Mouse (Mus musculus): ENCODE measurements at regions not wholly inside any gene's neighbourhood (a gene's known extent, or its start where the extent isn't known, plus 50 kb on each side); places are given as distances from the start of the nearest gene placed in this dataset.

DNA sequence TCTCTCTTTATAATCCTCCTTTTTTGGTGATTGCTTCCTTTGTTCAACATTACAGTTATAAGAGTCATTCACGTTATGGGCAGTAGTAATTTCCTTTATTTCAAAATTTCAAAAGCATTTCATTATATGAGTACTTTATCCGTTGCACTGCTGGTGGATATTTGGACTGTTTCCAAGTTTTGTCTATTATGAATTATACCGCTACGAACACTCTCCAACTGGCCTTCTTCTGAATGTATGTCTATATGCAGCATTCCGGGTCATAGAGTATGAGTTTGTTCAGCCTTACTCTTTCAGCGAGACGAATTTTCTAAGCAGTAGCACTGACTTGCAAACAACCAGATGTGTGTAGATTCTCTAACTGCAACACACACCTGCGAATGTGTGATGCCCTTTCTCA is 57.8 kb downstream of the Dusp6 start:
- no peaks in the 10 kb centered on the region for H3K79me2 ChIP-seq (ENCODE audit: control insufficient read depth, insufficient read depth)
- H3K36me3 ChIP-seq (ENCODE audit: control insufficient read depth, insufficient read depth): no peaks in the 10 kb centered on the region
- H3ac ChIP-seq (ENCODE audit: control insufficient read depth, insufficient read length, low read depth): no peak overlapping the region
- H3K27me3 ChIP-seq (ENCODE audit: control insufficient read depth, insufficient read depth, insufficient read length): no peaks in the 10 kb centered on the region
- TF ChIP-seq CTCF (IDR thresholded peaks at IDR 0.05; ENCODE audit: control insufficient read depth, insufficient read depth, insufficient read length): no peak
- TF ChIP-seq USF1 (IDR thresholded peaks at IDR 0.05; ENCODE audit: low read depth): no peak
- no peak for TF ChIP-seq MAX (IDR thresholded peaks at IDR 0.05)
- no peak for TF ChIP-seq MYOD1 (IDR thresholded peaks at IDR 0.05; ENCODE audit: control insufficient read depth, insufficient read length, low read depth)
- TF ChIP-seq FOSL1 (IDR thresholded peaks at IDR 0.05; ENCODE audit: insufficient read depth, low read length, poor library complexity, severe bottlenecking): no peak
- no peak for TF ChIP-seq MYOG (IDR thresholded peaks at IDR 0.05; ENCODE audit: control insufficient read depth, extremely low read depth, insufficient read length)
- no peak for TF ChIP-seq CEBPB (IDR thresholded peaks at IDR 0.05; ENCODE audit: low read depth)
- no peak overlapping the region for H3K4me3 ChIP-seq (ENCODE audit: insufficient read depth, poor library complexity, severe bottlenecking)
- H3K79me3 ChIP-seq (ENCODE audit: low read depth): no peaks in the 10 kb centered on the region

DNA sequence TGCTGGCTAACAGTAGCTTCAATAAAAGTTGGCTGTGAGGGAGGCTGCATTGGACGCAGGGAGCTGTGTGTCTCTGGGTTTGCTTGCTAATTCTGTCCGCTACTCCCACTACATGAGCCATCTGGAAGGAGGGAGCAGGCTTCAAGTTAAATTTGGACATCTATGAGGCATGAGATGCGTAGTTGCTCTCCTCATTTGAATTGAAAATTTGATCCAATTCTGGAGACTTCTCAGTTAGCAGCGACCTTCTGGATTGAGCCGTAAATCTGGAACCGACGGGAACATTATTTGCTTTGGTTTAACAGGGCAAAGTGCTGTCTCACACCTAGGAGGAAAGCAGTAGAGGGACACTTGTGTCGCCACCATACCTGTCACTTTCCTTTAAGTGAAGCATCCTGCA is 60.3 kb downstream of the Dusp6 start:
- H3ac ChIP-seq (ENCODE audit: control insufficient read depth, insufficient read length, low read depth): no peak overlapping the region
- H3K4me3 ChIP-seq (ENCODE audit: insufficient read depth, poor library complexity, severe bottlenecking): no peak overlapping the region
- no peaks in the 10 kb centered on the region for H3K79me2 ChIP-seq (ENCODE audit: control insufficient read depth, insufficient read depth)
- H3K79me3 ChIP-seq (ENCODE audit: low read depth): no peaks in the 10 kb centered on the region
- H3K36me3 ChIP-seq (ENCODE audit: control insufficient read depth, insufficient read depth): no peaks in the 10 kb centered on the region
- no peaks in the 10 kb centered on the region for H3K27me3 ChIP-seq (ENCODE audit: control insufficient read depth, insufficient read depth, insufficient read length)
- TF ChIP-seq MYOD1 (IDR thresholded peaks at IDR 0.05; ENCODE audit: control insufficient read depth, insufficient read length, low read depth) (no peak), USF1 (IDR thresholded peaks at IDR 0.05; ENCODE audit: low read depth) (no peak), MAX (IDR thresholded peaks at IDR 0.05) (no peak), MYOG (IDR thresholded peaks at IDR 0.05; ENCODE audit: control insufficient read depth, extremely low read depth, insufficient read length) (no peak), CEBPB (IDR thresholded peaks at IDR 0.05; ENCODE audit: low read depth) (no peak), FOSL1 (IDR thresholded peaks at IDR 0.05; ENCODE audit: insufficient read depth, low read length, poor library complexity, severe bottlenecking) (no peak), CTCF (IDR thresholded peaks at IDR 0.05; ENCODE audit: control insufficient read depth, insufficient read depth, insufficient read length) (no peak)

DNA sequence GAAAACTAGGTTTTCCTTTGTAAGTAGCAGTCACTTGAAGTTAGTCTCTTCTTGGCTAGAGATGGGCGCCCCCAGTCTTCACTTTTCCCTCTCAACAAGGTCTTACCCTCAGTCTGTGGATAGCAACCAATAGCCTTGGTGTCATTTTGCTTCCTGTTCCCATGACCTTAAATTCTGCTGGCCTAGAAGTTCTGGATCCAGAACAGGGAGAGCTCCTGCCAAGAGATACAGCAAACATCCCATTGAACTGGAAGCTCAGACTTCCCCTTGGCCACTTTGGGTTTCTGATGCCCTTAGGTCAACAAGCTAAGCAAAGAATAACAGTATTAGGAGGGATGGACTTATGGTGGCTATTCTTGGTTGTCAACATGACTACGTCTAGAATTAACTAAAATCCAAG is 64.5 kb downstream of the Dusp6 start:
- Histone ChIP-seq H3ac (ENCODE audit: control insufficient read depth, insufficient read length, low read depth) (no peak overlapping the region), H3K4me3 (ENCODE audit: insufficient read depth, poor library complexity, severe bottlenecking) (no peak overlapping the region), H3K79me2 (ENCODE audit: control insufficient read depth, insufficient read depth) (no peaks in the 10 kb centered on the region), H3K27me3 (ENCODE audit: control insufficient read depth, insufficient read depth, insufficient read length) (no peaks in the 10 kb centered on the region), H3K36me3 (ENCODE audit: control insufficient read depth, insufficient read depth) (no peaks in the 10 kb centered on the region), H3K79me3 (ENCODE audit: low read depth) (no peaks in the 10 kb centered on the region)
- TF ChIP-seq MYOD1 (IDR thresholded peaks at IDR 0.05; ENCODE audit: control insufficient read depth, insufficient read length, low read depth): no peak
- no peak for TF ChIP-seq USF1 (IDR thresholded peaks at IDR 0.05; ENCODE audit: low read depth)
- TF ChIP-seq CEBPB (IDR thresholded peaks at IDR 0.05; ENCODE audit: low read depth): no peak
- no peak for TF ChIP-seq MYOG (IDR thresholded peaks at IDR 0.05; ENCODE audit: control insufficient read depth, extremely low read depth, insufficient read length)
- TF ChIP-seq FOSL1 (IDR thresholded peaks at IDR 0.05; ENCODE audit: insufficient read depth, low read length, poor library complexity, severe bottlenecking): no peak
- no peak for TF ChIP-seq MAX (IDR thresholded peaks at IDR 0.05)
- no peak for TF ChIP-seq CTCF (IDR thresholded peaks at IDR 0.05; ENCODE audit: control insufficient read depth, insufficient read depth, insufficient read length)

- Histone ChIP-seq H3K79me3 (ENCODE audit: low read depth) (no peaks in the 10 kb centered on the region), H3K79me2 (ENCODE audit: control insufficient read depth, insufficient read depth) (no peaks in the 10 kb centered on the region), H3K27me3 (ENCODE audit: control insufficient read depth, insufficient read depth, insufficient read length) (no peaks in the 10 kb centered on the region), H3K36me3 (ENCODE audit: control insufficient read depth, insufficient read depth) (no peaks in the 10 kb centered on the region), H3ac (ENCODE audit: control insufficient read depth, insufficient read length, low read depth) (no peak overlapping the region), H3K4me3 (ENCODE audit: insufficient read depth, poor library complexity, severe bottlenecking) (no peak overlapping the region)
- TF ChIP-seq CTCF (IDR thresholded peaks at IDR 0.05; ENCODE audit: control insufficient read depth, insufficient read depth, insufficient read length) (no peak), CEBPB (IDR thresholded peaks at IDR 0.05; ENCODE audit: low read depth) (no peak), MAX (IDR thresholded peaks at IDR 0.05) (no peak), USF1 (IDR thresholded peaks at IDR 0.05; ENCODE audit: low read depth) (no peak), MYOD1 (IDR thresholded peaks at IDR 0.05; ENCODE audit: control insufficient read depth, insufficient read length, low read depth) (no peak), MYOG (IDR thresholded peaks at IDR 0.05; ENCODE audit: control insufficient read depth, extremely low read depth, insufficient read length) (no peak), FOSL1 (IDR thresholded peaks at IDR 0.05; ENCODE audit: insufficient read depth, low read length, poor library complexity, severe bottlenecking) (no peak)
Measured at GRCm38 (mm10) chr10:99328568-99328967, 65.5 kb downstream of the Dusp6 start.

DNA sequence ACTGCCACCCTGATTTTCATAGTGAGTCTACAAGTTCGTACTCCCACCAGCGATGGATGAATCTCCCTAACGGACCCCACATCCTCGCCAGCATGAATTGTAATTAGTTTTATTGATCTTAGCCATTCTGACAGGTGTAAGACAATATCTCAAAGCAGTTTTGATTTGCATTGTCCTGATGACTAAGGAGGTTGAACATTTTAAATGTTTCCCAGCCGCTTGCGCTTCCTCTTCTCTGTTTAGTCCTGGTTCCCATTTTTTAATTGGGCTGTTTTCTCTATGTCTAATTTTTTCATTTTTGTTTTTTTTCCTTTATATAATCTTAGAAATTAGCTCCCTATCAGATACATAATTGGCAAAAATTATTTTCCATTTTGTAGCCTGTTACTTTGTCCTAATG is 66.4 kb downstream of the Dusp6 start:
- H3K36me3 ChIP-seq (ENCODE audit: control insufficient read depth, insufficient read depth): no peaks in the 10 kb centered on the region
- H3K79me3 ChIP-seq (ENCODE audit: low read depth): no peaks in the 10 kb centered on the region
- no peaks in the 10 kb centered on the region for H3K79me2 ChIP-seq (ENCODE audit: control insufficient read depth, insufficient read depth)
- H3K27me3 ChIP-seq (ENCODE audit: control insufficient read depth, insufficient read depth, insufficient read length): no peaks in the 10 kb centered on the region
- no peak overlapping the region for H3ac ChIP-seq (ENCODE audit: control insufficient read depth, insufficient read length, low read depth)
- TF ChIP-seq MAX (IDR thresholded peaks at IDR 0.05) (no peak), MYOG (IDR thresholded peaks at IDR 0.05; ENCODE audit: control insufficient read depth, extremely low read depth, insufficient read length) (no peak), CTCF (IDR thresholded peaks at IDR 0.05; ENCODE audit: control insufficient read depth, insufficient read depth, insufficient read length) (no peak), CEBPB (IDR thresholded peaks at IDR 0.05; ENCODE audit: low read depth) (no peak), MYOD1 (IDR thresholded peaks at IDR 0.05; ENCODE audit: control insufficient read depth, insufficient read length, low read depth) (no peak), USF1 (IDR thresholded peaks at IDR 0.05; ENCODE audit: low read depth) (no peak), FOSL1 (IDR thresholded peaks at IDR 0.05; ENCODE audit: insufficient read depth, low read length, poor library complexity, severe bottlenecking) (no peak)
- no peak overlapping the region for H3K4me3 ChIP-seq (ENCODE audit: insufficient read depth, poor library complexity, severe bottlenecking)

DNA sequence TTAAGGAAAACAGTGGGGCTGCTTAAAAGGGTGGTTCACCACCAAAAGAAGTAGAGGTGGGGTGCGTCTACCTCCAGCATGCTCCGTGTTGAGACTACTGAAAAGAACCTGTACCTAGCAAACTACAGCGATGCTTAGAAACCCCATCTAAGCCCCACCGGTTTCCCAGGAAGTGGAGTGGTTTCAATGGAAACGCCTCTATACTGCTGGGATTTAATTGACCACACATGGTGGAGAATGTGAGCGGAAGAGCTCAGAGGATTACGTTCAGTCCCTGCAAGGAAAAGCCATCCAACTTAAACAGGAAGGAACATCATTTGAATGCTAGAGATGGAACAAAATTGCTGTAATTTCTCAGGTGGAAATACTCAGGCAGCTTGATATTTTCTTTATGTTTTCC is 67.5 kb downstream of the Dusp6 start:
- Histone ChIP-seq H3K79me2 (ENCODE audit: control insufficient read depth, insufficient read depth) (no peaks in the 10 kb centered on the region), H3K79me3 (ENCODE audit: low read depth) (no peaks in the 10 kb centered on the region), H3K4me3 (ENCODE audit: insufficient read depth, poor library complexity, severe bottlenecking) (no peak overlapping the region), H3K36me3 (ENCODE audit: control insufficient read depth, insufficient read depth) (no peaks in the 10 kb centered on the region), H3K27me3 (ENCODE audit: control insufficient read depth, insufficient read depth, insufficient read length) (no peaks in the 10 kb centered on the region), H3ac (ENCODE audit: control insufficient read depth, insufficient read length, low read depth) (no peak overlapping the region)
- TF ChIP-seq USF1 (IDR thresholded peaks at IDR 0.05; ENCODE audit: low read depth): no peak
- no peak for TF ChIP-seq CTCF (IDR thresholded peaks at IDR 0.05; ENCODE audit: control insufficient read depth, insufficient read depth, insufficient read length)
- TF ChIP-seq MAX (IDR thresholded peaks at IDR 0.05): no peak
- TF ChIP-seq FOSL1 (IDR thresholded peaks at IDR 0.05; ENCODE audit: insufficient read depth, low read length, poor library complexity, severe bottlenecking): no peak
- TF ChIP-seq MYOG (IDR thresholded peaks at IDR 0.05; ENCODE audit: control insufficient read depth, extremely low read depth, insufficient read length): no peak
- TF ChIP-seq MYOD1 (IDR thresholded peaks at IDR 0.05; ENCODE audit: control insufficient read depth, insufficient read length, low read depth): no peak
- TF ChIP-seq CEBPB (IDR thresholded peaks at IDR 0.05; ENCODE audit: low read depth): no peak
